Mouse (Mus musculus): ENCODE measurements around the gene Ocrl.

Gene Ocrl

DNA sequence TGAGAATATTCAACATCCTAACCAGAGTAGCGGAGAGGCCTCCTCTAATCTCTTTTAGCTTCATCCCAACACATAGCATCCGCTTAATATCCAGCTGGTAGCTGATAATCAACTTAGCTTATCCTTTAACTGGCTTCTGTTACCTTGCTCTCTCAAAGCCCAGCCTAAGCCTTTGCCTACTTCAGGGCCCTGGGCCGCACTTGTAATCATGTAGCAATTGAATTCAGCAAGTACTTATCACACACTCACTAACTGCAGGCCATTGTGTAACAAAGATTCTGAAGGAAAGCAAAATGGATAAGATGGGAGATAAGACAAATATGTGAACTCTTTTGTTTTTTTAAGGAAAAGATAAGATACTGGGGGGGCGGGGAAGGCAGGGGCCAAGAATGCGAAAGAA is 64.9 kb downstream of the Ocrl start:
- no peak for DNase-seq (ENCODE audit: low read depth, low spot score)

DNA sequence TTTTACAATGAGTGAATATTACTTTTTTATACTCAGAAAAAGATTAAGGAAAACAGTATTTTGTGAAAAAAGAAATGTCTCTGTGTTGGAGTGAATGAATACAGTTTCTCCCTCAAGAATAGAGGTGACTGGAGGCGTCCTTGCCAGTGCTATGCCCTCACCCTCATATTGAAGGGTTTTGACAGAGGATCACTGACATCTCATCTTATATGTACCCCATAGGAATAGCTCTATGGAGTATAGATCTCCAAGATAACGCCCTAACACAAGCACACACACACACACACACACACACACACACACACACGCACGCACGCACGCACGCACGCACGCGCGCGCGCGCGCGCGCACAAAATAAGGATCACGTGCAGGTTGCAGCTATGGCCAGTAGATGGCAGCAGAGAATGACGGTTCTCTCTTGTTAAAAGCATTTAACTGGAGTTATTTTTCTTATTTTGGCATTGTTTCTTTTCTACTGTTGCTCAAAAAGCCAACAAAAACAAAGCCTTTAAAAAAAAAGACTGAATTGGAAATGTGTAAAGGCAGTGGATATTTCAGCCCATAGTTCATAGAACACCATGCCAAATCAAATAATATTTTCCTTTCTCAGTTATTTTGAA is 72.9 kb downstream of the Ocrl start:
- DNase-seq (ENCODE audit: low read depth, low spot score), result peak; percentile 33

DNA sequence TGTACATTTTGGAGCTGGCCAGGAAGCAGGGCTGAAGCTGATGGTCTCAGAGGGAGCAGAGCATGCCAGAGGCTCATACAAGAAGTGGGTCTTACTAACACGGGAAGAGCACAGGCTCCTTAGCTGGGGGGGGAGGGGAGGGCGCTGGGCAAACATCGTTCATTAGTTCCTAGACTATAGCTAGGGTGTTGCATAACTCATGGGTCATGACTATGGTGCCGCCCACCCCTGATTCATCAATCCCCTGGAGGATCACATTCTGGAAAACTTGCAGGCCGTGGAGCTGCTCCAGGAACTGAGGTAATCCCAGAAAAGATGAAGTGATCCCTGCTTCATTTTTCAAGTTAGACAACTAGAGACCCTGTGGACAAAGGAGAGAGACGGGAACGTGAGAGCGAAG is 75.8 kb downstream of the Ocrl start:
- DNase-seq (ENCODE audit: low read depth, low spot score), result no peak

DNA sequence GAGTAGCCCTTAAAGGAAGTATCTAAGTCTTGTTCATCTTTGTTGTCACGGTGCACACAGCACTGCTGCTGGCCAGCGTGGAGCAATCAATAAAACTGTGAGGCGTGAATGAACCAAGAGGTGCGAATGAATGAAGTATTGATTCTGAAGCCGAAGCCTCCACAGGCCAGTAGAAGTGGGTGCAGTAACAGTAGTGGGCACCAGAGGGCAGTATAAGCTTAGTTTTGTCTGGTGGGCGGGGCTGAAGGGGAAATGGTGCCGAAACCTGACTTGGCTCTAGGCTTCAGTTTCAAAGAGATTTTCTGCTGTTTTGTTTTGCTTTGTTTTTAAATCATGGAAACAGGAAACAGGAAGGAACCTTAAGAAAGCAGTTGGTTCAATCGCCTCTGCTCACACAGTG is 80.4 kb downstream of the Ocrl start:
- DNase-seq (ENCODE audit: low read depth, low spot score), result no peak

DNA sequence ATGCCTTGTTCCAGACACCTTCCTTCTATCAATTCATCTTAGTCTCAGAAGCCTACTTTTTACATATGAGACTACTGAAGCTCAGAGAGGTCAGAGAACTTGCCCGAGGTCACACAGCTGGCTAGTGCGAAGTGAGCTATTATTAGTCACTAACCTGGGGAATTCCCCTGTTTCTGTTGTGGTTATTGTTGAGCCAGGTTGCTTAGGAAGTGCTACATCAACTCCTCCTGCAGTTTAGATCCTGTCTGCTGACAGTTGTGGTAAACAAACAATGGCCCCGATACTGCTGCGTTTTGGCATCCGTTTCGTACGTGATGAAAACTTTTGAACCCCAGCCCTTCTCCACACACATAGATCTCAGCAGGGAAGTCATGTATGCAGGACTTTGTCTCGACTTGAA is 86.2 kb downstream of the Ocrl start:
- DNase-seq (ENCODE audit: low read depth, low spot score), result no peak

DNA sequence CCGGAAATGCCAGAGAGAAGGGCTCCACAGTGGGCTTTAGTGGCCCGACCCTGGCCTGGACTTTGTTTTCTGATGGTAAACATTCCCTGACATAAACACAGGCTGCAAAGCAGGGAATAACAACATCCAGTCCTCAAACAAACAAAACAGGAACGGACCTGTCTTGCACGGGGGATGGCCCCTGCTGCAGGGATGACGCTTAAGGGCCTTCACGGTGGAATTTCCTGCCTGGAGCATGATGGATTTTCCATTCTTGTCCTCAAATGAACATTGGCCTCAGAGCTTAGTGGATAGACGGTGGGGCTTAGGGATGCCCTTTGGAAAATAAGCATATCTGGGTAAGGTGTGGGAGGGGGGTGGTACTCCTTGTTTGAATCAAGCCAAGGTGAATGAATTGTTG is 89.0 kb downstream of the Ocrl start:
- no peak for DNase-seq (ENCODE audit: low read depth, low spot score)

DNA sequence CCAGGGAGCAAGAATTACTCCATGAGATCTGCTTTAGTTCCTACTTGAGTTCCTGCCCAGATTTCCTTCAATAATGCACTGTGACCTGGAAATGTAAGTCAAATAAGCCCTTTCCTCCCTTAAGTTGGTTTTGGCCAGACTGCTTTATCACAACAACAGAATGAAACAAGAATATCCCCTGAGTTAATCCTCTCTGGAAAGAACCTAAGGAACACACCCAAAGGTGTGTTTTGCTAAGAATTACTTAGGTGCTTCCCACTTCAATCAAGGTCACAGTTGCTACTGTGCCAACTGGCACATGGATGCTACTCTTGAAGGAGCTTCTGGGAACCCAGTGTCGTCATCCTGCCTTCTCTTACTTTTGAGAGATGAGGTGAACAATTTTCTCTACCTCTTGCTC is 92.6 kb downstream of the Ocrl start:
- no peak for DNase-seq (ENCODE audit: low read depth, low spot score)

DNA sequence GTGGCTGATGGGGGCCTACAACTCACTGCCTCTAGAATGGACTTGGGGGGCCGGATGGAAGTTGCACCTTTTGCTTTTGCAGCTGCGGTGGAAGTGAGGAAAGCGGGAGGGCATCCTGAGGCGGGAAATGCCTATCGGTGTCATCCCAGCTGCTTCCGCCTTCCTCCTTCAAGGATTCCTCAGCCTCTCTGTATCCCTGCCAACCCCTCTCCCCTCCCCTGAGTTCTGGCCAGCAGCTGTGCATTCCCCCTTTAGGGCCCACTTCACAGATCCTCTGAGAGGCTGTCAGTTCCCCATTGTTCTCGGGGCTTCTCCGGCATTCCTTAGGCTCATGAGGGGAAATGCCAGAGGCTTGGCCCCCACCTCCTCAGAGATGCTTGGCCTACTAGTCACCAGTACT is 93.9 kb downstream of the Ocrl start:
- no peak for DNase-seq (ENCODE audit: low read depth, low spot score)

DNA sequence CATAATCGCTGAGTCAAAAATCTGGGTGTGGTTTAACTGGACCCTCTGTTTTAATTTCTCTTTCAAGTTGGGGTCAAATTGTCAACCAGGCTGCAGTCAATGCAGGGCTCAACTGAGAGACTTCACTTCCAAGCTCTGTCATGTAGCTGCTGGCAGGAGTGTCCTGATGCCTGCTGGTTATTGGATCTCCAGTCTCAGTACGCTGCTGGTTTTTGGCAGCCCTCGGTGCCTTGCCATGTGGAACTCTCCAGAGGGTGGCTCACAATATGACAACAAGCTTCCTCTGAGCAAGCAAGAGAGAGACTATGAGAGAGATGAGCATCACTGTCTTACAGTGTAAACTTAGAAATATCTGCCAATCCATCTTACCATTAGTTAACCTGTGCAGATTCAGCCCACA is 99.5 kb downstream of the Ocrl start:
- DNase-seq (ENCODE audit: low read depth, low spot score), result no peak

Data from telencephalon, adult 2 months (tissue).